Mouse (Mus musculus): ENCODE results near the gene Gse1. TPM values are rescaled to one million over a fixed set of nuclear protein-coding genes. Genes with fewer than 3 reads are reported as not detected.

The Gse1 gene
- polyA plus RNA-seq, 1 experiment, result 14.7 TPM

GRCm38 (mm10) chr8:120533380-120533779 lies 305.1 kb downstream of the Gse1 start:
- H3K27me3 ChIP-seq (ENCODE audit: control insufficient read depth, insufficient read depth, insufficient read length), result no peaks in the 10 kb centered on the region
- H3K4me2 ChIP-seq (ENCODE audit: low read depth), result no peak overlapping the region
- TF ChIP-seq TCF12 (IDR thresholded peaks at IDR 0.05; ENCODE audit: insufficient read depth, poor library complexity, severe bottlenecking), result no peak
- TF ChIP-seq MAX (IDR thresholded peaks at IDR 0.05; ENCODE audit: low read depth), result no peak
- no peak for TF ChIP-seq POLR2AphosphoS2 (IDR thresholded peaks at IDR 0.05; ENCODE audit: insufficient read length, low read depth)
- no peak overlapping the region for H3K4me3 ChIP-seq
- H3K36me3 ChIP-seq (ENCODE audit: control insufficient read depth, insufficient read depth), result no peaks in the 10 kb centered on the region
- H3K79me2 ChIP-seq (ENCODE audit: control insufficient read depth, insufficient read depth), result no peaks in the 10 kb centered on the region
- H3ac ChIP-seq (ENCODE audit: control insufficient read depth, insufficient read length), result no peak overlapping the region

GRCm38 (mm10) chr8:120534080-120534479 lies 305.8 kb downstream of the Gse1 start:
- Histone ChIP-seq H3K27me3 (ENCODE audit: control insufficient read depth, insufficient read depth, insufficient read length) (no peaks in the 10 kb centered on the region), H3K79me2 (ENCODE audit: control insufficient read depth, insufficient read depth) (no peaks in the 10 kb centered on the region), H3K36me3 (ENCODE audit: control insufficient read depth, insufficient read depth) (no peaks in the 10 kb centered on the region), H3ac (ENCODE audit: control insufficient read depth, insufficient read length) (no peak overlapping the region), H3K4me2 (ENCODE audit: low read depth) (no peak overlapping the region), H3K4me3 (no peak overlapping the region)
- no peak for TF ChIP-seq MAX (IDR thresholded peaks at IDR 0.05; ENCODE audit: low read depth)
- TF ChIP-seq MYOG (IDR thresholded peaks at IDR 0.05; ENCODE audit: control insufficient read depth in 1 of 3, insufficient read depth in 1 of 3, insufficient read length in 2 of 3, low read depth in 2 of 3), result no peak
- no peak for TF ChIP-seq E2F4 (IDR thresholded peaks at IDR 0.05; ENCODE audit: insufficient read depth)
- no peak for TF ChIP-seq REST (IDR thresholded peaks at IDR 0.05; ENCODE audit: insufficient read depth, insufficient read length)
- TF ChIP-seq POLR2AphosphoS2 (IDR thresholded peaks at IDR 0.05; ENCODE audit: insufficient read length, low read depth), result no peak
- TF ChIP-seq TCF3 (IDR thresholded peaks at IDR 0.05; ENCODE audit: insufficient read length, low read depth), result no peak
- TF ChIP-seq CEBPB (IDR thresholded peaks at IDR 0.05; ENCODE audit: insufficient read depth, poor library complexity, severe bottlenecking), result no peak

GRCm38 (mm10) chr8:120534504-120535368 lies 306.5 kb downstream of the Gse1 start:
- Histone ChIP-seq H3K27me3 (ENCODE audit: control insufficient read depth, insufficient read depth, insufficient read length) (no peaks in the 10 kb centered on the region), H3K4me2 (ENCODE audit: low read depth) (no peak overlapping the region), H3K4me3 (no peak overlapping the region), H3K79me2 (ENCODE audit: control insufficient read depth, insufficient read depth) (no peaks in the 10 kb centered on the region), H3ac (ENCODE audit: control insufficient read depth, insufficient read length) (no peak overlapping the region), H3K36me3 (ENCODE audit: control insufficient read depth, insufficient read depth) (no peaks in the 10 kb centered on the region)
- TF ChIP-seq USF1 (IDR thresholded peaks at IDR 0.05; ENCODE audit: low read depth), result no peak
- no peak for TF ChIP-seq CEBPB (IDR thresholded peaks at IDR 0.05; ENCODE audit: insufficient read depth, poor library complexity, severe bottlenecking)
- no peak for TF ChIP-seq SRF (IDR thresholded peaks at IDR 0.05; ENCODE audit: control insufficient read depth, insufficient read length, low read depth)
- no peak for TF ChIP-seq POLR2AphosphoS2 (IDR thresholded peaks at IDR 0.05; ENCODE audit: insufficient read length, low read depth)
- TF ChIP-seq MYOG (IDR thresholded peaks at IDR 0.05; ENCODE audit: control insufficient read depth in 1 of 3, insufficient read depth in 1 of 3, insufficient read length in 2 of 3, low read depth in 2 of 3), result peak in 1 of 3 experiments; percentile 54
- peak in 1 of 3 experiments; percentile 58 for TF ChIP-seq MYOD1 (IDR thresholded peaks at IDR 0.05; ENCODE audit: control insufficient read depth in 1 of 3, insufficient read length in 2 of 3, low read depth in 2 of 3)
- TF ChIP-seq TCF3 (IDR thresholded peaks at IDR 0.05; ENCODE audit: insufficient read length, low read depth), result no peak
- TF ChIP-seq POLR2A (IDR thresholded peaks at IDR 0.05; ENCODE audit: insufficient read length, low read depth), result no peak
- no peak for TF ChIP-seq TCF12 (IDR thresholded peaks at IDR 0.05; ENCODE audit: insufficient read depth, poor library complexity, severe bottlenecking)

GRCm38 (mm10) chr8:120535452-120536305 lies 307.4 kb downstream of the Gse1 start:
- H3K4me2 ChIP-seq (ENCODE audit: low read depth), result peak overlapping the region; percentile 86
- TF ChIP-seq MYOG (IDR thresholded peaks at IDR 0.05; ENCODE audit: control insufficient read depth in 1 of 3, insufficient read depth in 1 of 3, insufficient read length in 2 of 3, low read depth in 2 of 3), result peak in 2 of 3 experiments; percentile 59 to 79
- peak in 2 of 3 experiments; percentile 53 to 77 for TF ChIP-seq MYOD1 (IDR thresholded peaks at IDR 0.05; ENCODE audit: control insufficient read depth in 1 of 3, insufficient read length in 2 of 3, low read depth in 2 of 3)
- TF ChIP-seq POLR2AphosphoS2 (IDR thresholded peaks at IDR 0.05; ENCODE audit: insufficient read length, low read depth), result peak; percentile 10
- TF ChIP-seq SRF (IDR thresholded peaks at IDR 0.05; ENCODE audit: control insufficient read depth, insufficient read length, low read depth), result no peak
- H3K4me3 ChIP-seq, result peak overlapping the region; percentile 20
- no peaks in the 10 kb centered on the region for H3K36me3 ChIP-seq (ENCODE audit: control insufficient read depth, insufficient read depth)
- no peaks in the 10 kb centered on the region for H3K79me2 ChIP-seq (ENCODE audit: control insufficient read depth, insufficient read depth)
- no peaks in the 10 kb centered on the region for H3K27me3 ChIP-seq (ENCODE audit: control insufficient read depth, insufficient read depth, insufficient read length)
- peak overlapping the region; percentile 13 for H3ac ChIP-seq (ENCODE audit: control insufficient read depth, insufficient read length)

All from myocyte (in vitro differentiated cells).